Mouse (Mus musculus) left cerebral cortex, adult 11 months (tissue): Measurements from ENCODE around the gene Nup50.

Experiments used
- DNase-seq: peaks from one replicate; pipeline ENCODE4 v3.0.0; 2022; ENCODE audit warnings: low spot score

Nup50 gene

DNA sequence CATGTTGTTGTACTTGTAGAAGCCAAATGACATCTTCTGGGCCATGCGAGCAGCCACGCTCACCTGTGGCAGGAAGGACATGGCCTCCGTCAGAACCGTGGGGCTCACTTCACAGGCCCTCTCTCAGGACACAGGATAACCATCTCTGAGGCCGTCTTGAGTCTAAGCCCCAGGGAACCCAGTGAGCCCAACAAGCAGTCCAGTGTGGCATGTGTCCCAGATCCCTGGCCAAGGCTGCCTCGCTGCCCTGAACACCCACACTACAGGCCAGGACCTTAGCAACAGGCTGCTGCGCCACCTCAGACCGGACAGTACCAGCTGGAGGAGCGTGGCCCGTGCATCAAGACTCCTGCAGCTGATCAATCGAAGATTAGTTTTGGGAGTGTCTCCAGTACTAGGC lies 30.0 kb downstream of the Nup50 start:
- DNase-seq, result no peak

GRCm38 (mm10) chr15:84957851-84958250 lies 34.6 kb downstream of the Nup50 start:
- DNase-seq, result no peak

GRCm38 (mm10) chr15:84958331-84958730 lies 35.1 kb downstream of the Nup50 start:
- DNase-seq, result no peak

DNA sequence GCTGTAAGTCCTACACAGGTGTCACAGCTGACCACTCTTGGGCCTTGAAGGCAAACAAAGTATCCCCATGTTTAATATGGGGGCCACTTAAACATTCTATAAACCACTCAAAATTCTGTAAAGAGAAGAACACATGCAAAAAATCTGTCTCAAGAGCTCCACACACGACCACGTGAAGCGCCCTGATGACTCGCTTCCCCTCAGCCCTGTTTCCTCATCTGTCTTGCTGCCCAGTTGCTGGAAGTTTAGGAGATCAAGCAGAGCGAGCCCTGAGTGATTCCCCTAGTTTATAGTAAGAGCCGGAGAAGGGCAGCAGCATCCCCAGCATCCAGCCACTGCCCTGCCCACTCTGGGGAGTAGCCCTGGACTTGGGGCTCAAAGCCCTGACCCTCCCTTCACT lies 36.7 kb downstream of the Nup50 start:
- no peak for DNase-seq

DNA sequence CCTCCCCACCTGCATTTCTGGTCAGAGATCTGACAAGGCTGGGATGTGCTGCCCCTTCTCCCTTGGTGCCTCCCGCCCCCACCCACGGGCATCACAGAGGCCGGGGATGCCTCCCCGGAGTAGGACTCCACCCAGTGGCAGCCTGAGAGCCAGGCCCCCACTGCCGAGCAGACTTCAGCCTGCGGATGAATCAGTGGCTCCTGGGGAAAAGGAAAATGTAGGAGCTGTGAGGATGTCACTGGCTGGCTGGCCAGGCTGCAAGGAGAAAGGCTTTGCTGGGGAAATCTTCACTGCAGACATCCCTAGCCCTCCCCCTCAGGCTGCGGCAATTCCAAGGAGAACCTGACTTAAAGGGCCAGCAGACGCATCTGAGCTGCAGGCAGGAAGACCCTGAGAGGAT lies 37.5 kb downstream of the Nup50 start:
- no peak for DNase-seq

GRCm38 (mm10) chr15:84962518-84962917 lies 39.3 kb downstream of the Nup50 start:
- DNase-seq, result no peak

GRCm38 (mm10) chr15:84964771-84965170 lies 41.6 kb downstream of the Nup50 start:
- no peak for DNase-seq

DNA sequence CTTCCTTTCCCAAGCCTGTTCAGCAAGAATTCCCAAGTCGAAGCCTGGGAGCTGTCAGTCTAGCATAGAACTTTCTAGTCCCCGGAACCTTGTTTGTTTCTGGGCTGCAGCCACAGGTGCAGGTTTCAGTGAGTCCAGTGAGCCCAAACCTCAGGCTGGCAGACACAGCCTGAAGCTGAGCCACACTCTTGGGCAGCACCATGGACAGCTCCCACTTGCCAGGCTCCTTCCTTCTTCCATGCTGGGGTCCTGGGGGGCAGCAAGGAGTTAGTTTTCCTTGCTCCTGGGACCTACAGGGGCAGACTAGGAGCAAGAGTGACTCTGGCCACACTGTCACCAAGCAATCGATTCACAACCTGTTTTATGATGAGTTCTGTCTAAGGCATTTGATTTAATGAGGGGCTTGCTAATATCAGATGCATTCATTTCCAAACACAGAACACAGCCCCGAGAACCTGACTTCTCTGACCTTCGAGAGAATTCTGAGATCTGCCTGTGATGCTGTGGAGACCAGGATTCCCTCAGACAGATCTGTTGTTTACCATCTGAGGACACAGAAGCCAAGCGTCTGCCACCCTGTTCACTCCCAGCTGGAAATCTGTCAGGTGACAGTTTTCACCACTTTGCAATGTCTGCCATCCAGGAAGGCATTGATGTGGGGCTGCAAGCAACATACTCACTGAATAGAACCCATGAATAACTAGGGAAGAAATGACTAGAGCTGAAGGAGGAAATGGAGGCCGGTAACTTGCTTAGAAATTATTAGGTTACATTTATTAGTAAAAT lies 42.6 kb downstream of the Nup50 start:
- no peak for DNase-seq

DNA sequence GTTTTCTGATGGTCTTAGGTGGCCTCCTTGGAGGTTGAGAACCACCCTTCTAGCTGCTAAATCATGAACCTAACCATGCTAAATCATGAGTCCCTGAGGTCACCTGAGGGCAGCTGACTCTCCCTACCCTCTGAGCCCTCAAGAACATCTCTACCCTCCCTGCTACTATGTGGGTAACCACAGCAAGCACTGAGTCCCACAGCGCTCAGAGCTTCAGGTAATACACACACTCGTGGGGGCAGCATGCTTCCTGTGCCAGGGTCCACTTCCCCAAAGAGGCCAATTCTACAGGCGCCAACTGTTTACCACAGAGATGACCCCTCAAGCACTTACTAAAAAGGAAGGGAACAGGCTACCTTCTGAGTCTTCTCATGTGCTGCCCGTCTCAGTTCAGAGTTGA lies 45.3 kb downstream of the Nup50 start:
- DNase-seq, result no peak

DNA sequence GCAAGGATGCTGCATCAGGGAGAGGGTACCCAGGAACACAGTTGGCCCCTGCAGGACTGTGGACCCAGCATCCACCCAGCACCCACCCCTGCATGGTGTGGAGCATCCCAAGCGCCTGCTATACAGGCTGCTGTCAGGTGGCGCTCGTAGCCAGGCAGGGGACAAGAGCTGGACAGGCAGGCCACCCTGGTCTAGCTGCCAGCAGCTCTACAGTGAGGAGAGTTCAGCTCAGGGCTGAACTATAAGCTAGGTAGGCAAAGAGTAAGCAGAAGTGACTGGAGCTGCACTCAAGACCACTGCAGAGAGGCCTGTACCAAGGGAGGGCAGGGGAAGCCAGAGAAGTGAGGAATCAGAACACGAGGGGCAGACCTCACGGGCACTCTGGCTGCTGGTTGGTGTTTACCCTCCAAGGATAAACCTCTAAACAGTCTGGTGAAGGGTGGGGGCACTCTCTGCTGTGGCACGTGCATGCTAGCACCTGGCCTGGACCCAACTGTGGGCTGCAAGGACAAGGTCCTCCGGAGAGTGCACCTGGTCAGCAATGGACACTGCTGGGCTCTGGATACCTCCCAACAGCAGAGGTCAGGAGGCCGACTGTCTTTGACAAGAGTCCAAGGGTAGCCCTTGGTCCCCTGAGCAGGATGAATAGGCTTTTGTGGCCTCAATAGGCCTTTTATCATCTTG lies 49.8 kb downstream of the Nup50 start:
- DNase-seq, result no peak

DNA sequence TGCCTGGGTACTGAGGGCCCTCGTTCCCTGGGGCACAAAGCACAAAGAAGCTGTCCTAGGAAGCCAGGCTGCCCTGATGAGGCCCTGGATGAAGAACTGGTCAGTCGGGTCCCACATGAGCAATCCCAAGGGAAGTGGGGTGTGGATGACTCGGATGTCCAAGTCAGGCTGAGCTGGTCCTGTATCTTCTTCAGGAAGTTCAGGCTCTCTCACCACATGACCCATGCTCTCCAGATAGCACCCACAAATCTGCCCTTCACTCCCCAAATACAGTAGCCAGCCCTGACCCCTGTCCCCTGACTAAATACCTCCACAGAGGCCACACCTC lies 50.3 kb downstream of the Nup50 start:
- no peak for DNase-seq

DNA sequence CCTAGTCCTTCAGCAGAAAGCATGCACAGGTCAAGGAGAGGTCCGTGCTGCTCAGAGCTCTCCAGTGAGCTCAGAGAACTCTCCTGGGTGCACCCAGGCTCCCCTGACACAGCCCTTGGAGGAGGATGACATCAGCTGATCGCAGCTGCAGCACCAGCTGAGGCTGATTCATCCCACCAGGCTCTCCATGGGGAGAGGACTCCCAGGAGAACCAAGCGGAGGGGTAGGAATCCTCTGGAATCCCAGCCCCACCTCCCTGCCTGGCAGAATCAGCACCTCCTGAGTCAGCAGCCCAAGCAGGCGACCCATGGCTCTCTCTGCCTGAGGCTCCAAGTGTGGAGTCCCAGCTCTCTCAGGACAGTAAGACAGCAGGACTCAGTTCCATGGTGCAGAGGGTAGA lies 52.5 kb downstream of the Nup50 start:
- peak; percentile 72 for DNase-seq

DNA sequence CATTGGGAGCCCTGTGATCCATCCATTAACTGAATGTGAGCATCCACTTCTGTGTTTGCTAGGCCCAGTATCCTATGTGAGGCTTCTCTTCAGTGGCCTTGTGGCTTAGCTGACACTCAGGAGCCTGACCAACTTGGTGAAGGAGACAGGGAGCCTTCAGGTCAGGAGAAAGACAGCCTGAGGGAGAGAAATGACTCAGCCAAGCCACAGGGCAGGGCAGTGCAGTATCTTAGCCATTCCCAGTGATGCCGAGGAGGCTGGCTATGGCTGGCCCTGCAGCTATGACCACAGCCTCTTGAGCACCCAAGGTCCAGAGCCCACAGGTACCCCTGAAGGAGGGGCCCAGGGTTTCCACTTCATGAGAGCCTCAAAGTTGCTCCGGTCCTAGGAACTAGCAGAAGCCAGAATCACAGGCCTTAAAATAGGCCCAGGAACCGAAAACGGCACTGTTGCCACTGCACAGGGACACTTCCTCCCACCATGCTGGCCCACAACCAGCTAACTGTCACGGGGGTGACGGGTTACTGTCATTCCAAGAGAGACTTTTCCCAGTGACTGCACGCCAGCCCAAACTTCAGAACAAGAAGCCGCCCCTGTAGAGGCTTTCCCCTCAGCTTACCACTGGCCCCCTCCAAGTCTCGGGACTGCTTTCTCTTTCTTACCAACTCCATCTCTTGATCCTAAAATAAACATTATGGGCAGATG lies 58.5 kb downstream of the Nup50 start:
- DNase-seq, result no peak

- no peak for DNase-seq
Observed at GRCm38 (mm10) chr15:84982888-84983287, 59.7 kb downstream of the Nup50 start.

DNA sequence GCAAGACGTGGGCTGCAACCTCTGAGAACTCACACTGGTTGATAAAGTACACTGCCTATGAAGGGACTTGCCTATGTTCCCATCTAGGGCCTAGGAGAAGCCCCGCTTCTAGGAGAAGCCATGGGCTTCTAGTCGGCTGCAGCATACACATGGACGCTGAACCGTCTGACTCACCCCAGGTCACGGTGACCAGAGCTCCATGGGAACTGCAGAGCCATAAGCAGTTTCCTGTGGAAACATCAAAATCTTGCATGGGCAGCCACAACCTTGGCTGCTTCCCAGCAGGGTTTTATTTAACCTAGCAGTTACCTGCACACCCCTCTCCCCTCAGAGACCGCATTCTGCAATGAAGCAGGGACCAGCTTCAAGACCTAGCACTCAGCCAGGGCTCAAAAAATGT lies 60.5 kb downstream of the Nup50 start:
- DNase-seq, result no peak

DNA sequence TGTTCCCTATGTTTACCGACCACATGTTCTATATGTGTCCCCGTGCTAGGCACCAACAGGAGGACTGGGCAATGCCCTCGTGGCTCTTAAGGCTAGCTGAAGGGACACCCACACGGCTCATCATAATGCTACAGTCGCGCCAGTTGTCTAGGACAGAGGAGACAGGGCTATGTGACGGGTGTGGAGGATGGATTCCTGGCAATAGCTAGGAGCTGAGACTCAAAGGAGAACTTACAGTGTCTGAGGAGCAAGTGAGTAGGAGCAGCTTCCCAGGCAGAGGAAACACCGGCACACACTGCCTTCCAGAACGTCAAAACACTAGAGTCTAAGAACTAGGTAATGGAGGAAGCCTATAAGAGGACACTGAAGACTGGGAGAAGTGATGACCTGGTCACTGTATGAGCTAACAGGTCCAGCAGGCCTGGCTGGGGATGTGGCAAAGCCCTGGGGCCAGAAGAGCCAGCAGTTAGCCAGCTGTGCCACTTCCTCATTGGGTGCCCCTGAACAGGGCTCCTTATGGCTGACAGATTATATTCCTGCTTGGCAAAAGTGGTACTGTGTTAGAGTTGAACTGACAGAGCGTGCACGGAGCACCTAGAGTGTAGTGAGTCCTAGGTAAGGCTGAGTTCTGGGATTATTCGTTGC lies 62.4 kb downstream of the Nup50 start:
- DNase-seq, result no peak

GRCm38 (mm10) chr15:84986171-84987019 lies 63.2 kb downstream of the Nup50 start:
- no peak for DNase-seq

- DNase-seq, result no peak
Observed at GRCm38 (mm10) chr15:84987020-84987815, 64.0 kb downstream of the Nup50 start.

DNA sequence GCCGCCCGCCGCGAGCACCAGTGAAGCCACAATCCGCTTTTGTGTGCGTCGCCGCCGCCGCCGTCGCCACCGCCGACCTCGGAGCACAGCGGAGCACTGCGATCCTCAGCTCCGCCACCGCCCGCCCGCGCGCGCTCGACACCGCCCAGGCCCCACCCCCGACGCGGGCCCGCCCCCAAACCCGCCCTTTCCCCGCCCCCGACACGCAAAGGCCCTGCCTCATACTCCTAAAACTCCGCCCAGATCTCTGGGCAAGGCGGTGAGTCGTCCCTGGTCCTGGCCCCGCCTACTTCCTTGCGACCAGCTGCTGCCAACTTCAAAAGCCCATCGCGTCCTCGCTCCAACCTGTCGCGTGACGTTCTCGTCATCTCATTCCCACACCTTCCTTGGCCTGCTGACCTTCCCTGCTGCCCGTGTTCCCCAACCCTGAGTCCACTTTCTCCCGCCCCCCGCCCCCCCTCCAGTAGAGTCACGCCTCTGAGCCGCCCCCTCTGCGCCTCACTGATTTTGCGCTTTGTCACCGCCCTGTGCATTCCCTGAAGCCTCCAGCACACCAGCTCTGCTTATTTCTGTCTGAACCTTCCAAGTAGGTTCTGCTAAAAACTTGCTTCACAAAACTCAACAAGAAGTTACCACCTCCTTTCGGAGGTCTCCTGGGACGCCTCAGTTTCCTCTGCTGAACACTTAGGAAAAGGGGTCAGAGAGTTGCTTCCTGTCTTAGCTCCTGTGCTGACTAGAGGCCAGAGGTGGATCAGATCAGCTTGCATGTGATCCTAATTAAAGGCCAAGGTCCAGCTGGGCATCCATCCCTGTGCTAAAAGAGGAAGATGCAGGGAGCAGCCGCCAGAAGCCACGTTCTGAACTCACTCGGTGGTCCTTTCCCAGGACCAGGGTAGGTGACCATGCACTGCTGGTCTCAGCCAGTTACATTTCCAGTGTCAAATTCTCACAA lies 64.9 kb downstream of the Nup50 start, which contains the start of gene 5031439G07Rik:
Gene 5031439G07Rik, minus strand, starts transcription at position 678 of the 952 bp plus-strand sequence.
- DNase-seq, result peak; percentile 86

DNA sequence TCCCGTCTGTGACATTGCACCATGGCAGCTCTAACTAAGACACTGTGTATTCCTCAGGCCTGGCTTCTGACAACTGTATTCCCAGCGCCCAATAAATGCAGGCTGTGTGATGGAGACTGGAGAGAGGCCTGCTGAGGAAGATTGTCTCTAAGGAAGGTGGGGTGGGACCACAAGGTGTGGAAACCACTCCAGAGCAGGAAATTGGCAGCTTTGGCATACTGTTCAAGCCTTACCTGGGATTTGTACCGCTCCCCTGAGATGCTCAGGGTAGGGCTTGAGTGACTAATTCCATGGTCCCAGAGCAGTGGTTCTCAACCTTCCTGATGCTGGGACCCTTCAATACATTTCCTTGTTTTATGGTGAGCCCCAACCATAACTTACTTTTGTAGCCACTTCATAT lies 65.9 kb downstream of the Nup50 start:
- DNase-seq, result no peak
